Mouse (Mus musculus): ENCODE measurements around the gene Styx. TPM values are rescaled to one million over a fixed set of nuclear protein-coding genes. Genes with fewer than 3 reads are reported as not detected.
A peak's percentile ranks its signal among the peaks of the same experiment; 100 is the strongest.
"Not testable (repeated sequence)": the region's sequence is repeated elsewhere in the genome, so short reads cannot be mapped to it uniquely, and the experiment has no call there.

Gene Styx
- total RNA-seq, 2 experiments from 2014 or later: 19.5 to 22.4 TPM

GRCm38 (mm10) chr14:45364211-45365195, 13.6 kb downstream of the Styx start:
- peak in 1 of 2 experiments; percentile 18 for DNase-seq

DNA sequence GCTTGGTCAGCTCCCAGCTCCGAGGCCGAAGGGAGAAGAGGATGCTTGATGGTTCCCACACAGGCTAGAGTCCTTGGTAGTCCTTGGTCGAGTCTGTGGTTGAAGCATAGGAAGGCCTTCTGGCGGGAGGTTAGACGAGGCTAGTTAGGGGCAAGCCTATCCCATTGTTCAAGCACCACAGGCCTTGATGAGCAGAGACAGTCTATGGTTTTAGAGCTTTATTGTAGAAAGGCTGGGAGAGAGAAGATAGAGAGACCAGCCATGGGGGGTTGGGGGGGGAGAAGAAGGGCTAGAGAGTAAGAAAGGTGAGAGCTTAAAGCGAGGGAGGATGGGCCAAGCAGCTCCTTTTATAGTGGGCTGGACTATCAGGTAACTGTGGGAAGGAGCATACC, 14.3 kb downstream of the Styx start:
- DNase-seq: no peak

GRCm38 (mm10) chr14:45378771-45379170, 27.9 kb downstream of the Styx start:
- no peak for DNase-seq

DNA sequence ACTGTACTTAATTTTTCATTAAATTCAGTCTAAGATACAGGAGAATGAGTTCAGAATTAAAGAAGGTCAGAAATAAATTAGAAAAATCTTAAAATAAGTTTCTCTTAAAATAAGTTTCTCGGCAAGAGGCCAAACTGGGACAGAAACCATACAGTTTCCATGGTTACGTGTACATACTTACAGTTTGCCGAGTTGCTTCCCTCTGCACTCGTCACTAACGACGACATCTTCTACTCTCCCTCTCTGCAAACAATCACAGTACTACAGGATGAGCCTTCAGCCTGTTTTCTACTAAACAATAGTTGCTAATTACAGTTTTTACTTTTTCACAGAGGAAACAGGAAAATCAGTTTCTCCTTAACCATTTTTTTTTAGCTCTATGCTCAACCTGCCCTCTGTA, 29.9 kb downstream of the Styx start:
- no peak for DNase-seq

- no peak for DNase-seq
Measured at GRCm38 (mm10) chr14:45382912-45383311, 32.0 kb downstream of the Styx start.

DNA sequence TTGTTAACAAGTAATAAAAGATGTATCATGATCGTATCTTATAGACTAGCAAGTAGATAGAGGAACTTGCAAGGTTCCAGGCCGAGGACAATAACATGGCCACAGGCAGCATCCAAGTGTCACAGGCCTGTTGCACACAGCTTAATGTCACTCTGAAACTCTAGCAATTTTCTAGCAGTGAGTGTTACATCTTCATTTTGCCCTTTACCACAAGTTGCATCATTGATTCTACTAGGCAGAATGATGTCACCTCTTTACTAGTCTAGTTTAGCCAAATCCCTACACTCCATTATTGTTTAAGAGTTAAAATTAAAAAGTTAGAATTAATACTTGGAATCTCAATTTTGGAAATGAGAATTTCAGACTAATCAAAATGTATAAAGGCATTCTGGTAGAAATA, 34.7 kb downstream of the Styx start:
- DNase-seq: no peak

DNA sequence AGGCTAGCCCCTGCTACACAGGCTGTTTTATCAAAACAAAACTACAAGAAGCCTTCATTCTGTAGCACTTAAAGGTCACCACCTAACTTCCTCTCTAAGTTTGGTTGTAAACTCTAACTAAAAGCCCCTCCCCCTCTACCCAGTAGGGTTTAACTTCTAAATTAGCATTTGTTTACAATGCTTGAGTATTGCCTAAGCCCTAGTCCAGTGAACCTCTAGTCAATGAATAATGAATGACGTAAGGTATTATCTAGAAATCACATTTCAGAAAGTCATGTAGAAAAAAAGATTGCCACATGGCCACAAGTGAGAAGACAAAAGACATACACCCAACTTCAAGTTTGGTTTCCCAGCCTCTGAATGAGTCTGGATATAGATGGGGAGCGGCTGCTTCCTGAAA, 36.6 kb downstream of the Styx start:
- DNase-seq: no peak

GRCm38 (mm10) chr14:45388345-45389181, 37.7 kb downstream of the Styx start:
- DNase-seq: peak; percentile 87

- DNase-seq: no peak
Measured at GRCm38 (mm10) chr14:45389194-45389593, 38.3 kb downstream of the Styx start.

DNA sequence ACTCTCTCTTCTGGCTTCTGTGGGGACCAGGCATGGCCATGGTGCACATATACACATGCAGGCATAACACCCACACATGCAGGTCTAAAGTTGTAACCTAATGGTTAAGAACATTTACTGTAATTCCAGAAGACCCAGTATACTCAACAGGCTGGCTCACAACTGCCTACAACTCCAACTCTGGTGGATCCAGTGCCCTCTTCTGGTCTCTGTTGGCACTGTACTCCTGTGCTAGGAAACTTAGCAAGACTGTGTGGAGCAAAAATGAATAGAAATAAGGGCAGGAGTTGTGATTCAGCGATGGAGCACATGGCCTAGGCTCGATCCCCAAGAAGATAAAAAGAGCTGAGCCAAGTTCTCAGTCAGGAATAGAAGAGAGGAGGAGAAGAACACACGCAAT, 48.9 kb downstream of the Styx start:
- no peak for DNase-seq

DNA sequence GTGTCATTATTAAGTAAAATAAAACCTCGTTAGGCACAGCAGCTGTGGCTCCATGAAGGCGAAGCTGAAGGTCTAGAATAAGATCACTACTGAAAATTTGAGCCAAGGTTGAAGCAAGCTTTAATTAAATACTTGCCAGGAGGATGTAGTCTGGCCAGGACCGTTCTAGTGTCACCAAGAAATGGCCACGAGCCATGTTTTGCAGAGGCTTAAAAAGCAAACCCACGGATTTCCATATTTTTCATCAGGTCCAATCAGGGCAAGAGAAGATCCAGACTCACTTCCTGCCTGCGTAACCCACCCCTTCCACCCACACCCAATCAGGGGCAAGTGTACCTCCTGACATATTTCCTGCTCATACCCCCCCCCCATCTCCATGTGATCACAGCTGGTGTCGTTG, 52.8 kb downstream of the Styx start:
- no peak for DNase-seq

GRCm38 (mm10) chr14:45404813-45405212, 53.9 kb downstream of the Styx start, which contains the start of gene Gnpnat1:
TSS of gene Gnpnat1 (minus strand) at chr14:45404913.
- DNase-seq: not testable (repeated sequence)

DNA sequence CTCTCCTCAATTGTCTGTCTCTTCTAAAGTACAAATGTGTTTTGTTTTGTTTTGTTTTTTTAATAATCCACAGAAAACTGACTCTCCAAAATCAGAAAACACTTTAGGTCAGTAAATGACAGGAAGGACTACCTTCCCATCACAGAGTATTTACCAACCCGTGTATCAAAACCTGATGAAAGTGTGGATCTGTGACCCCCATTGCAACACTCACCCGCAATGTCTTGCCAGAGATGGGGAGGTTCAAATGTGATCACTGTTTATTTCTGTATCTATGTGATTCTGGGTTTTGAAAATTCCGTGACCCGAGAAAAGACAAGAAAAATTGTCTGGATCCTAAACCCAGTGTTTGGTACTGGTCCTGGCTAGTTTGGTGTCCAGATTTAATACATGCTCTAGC, 65.4 kb downstream of the Styx start:
- DNase-seq: no peak

DNA sequence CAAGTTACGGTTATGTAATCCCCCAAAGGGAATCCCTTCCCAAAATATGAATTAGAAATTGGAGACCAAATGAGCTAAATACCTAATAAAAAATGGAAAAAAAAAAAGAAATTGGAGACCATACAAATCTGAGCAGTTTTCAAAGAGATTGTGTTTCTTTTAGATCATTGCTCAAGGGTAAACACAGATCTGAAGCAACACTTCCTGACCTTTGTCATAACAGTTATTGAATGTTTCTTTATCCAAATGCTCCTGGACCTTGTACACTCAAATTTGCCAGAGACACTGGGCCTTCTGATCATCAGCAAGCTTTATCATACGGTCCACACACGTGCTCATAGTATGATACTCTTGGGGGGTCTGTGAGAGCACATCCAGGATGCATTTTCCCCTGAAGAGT, 67.7 kb downstream of the Styx start:
- no peak for DNase-seq

DNA sequence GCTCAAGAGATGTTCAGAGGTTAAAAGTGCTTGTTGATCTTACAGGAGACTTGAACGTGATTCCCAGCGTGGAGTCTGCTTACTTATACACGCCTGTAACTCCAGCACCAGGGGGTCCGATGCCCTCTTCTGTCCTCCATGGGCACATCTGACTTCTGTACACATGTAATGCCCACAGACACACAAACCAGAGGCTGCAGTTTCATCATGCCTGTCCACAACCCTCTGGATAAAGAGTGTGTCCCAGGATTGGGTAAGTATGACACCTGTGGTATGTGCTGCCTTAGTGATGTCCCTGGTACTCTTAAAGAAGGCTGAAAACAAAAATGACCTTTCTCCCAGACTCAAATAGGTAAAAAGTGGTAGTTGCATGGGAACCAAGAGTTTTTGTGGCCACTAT, 68.4 kb downstream of the Styx start:
- no peak for DNase-seq

DNA sequence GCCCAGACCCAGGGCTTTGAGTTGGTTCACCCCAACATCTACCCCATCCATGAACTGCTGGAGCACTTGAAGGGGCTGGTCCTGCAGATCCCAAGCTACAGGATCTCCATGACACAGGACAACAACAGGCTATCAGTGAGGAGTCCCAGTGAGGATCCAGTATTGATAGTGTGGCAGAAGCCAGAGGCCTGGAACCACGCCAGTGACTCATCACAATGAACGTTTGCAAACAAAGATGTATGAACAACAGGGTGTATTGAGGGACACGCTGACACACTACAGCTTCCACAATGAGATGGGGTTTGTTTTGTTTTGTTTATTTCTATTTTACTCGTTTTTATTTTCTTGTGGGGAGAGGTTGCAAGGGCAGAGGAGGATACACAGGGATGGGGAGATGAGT, 71.5 kb downstream of the Styx start:
- peak; percentile 12 to 17 for DNase-seq

GRCm38 (mm10) chr14:45423220-45423619, 72.3 kb downstream of the Styx start:
- DNase-seq: peak; percentile 9 to 13

GRCm38 (mm10) chr14:45430066-45430842, 79.4 kb downstream of the Styx start:
- no peak for DNase-seq

- no peak for DNase-seq
Measured at GRCm38 (mm10) chr14:45432003-45432402, 81.1 kb downstream of the Styx start.

- DNase-seq: no peak
Measured at GRCm38 (mm10) chr14:45434220-45434619, 83.3 kb downstream of the Styx start.

DNA sequence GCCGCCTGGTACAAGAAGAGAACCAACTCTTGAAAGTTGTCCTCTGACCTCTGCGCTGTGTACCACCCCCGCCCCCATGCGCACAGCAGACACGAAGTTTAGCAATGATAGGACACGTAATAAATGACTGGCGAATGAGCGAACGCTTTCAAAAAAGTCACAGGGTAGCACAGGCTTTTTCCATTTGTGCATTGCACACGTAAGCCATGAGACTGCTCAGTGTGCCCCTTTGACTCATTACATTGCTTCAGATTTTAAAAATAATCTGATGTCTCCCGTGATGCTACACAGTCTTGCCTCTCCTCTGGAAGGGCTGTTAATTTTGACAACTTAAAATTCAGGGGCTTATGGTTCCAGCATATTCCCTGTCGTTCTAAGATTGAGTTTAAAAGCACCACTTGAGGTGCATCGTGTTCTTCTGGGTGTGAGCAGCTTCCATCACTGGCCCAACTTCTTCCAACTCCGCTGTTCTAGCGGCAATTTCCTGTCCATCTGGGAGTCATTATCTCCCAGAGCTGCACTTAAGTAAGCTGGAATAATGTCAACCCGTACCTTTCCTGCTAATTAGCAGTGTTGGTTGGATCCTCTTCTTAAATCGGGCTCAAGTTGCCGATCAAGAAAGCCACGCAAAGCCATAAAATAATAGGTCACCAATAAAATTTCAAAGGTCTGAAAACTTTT, 87.5 kb downstream of the Styx start:
- no peak for DNase-seq

DNA sequence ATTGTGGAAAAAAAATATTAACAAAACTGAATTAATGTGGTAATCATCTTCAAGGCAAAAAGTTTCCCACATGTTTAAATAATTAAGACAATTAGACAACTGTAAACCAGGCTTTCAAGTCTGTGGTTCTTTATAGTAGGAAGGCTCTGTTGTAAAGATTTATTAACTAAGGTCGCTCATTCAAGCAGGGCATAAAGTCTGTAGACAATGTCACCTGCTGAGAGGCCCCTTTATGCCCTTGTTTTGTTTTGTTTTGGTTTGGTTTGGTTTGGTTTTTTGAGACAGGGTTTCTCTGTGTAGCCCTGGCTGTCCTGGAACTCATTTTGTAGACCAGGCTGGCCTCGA, 88.0 kb downstream of the Styx start:
- no peak for DNase-seq

Data from layer of hippocampus, postnatal 36 days (tissue).